Mouse (Mus musculus): Measurements from ENCODE around the gene Itsn2.
"Not testable (repeated sequence)": the region's sequence is repeated elsewhere in the genome, so short reads cannot be mapped to it uniquely, and the experiment has no call there.

Itsn2 gene

DNA sequence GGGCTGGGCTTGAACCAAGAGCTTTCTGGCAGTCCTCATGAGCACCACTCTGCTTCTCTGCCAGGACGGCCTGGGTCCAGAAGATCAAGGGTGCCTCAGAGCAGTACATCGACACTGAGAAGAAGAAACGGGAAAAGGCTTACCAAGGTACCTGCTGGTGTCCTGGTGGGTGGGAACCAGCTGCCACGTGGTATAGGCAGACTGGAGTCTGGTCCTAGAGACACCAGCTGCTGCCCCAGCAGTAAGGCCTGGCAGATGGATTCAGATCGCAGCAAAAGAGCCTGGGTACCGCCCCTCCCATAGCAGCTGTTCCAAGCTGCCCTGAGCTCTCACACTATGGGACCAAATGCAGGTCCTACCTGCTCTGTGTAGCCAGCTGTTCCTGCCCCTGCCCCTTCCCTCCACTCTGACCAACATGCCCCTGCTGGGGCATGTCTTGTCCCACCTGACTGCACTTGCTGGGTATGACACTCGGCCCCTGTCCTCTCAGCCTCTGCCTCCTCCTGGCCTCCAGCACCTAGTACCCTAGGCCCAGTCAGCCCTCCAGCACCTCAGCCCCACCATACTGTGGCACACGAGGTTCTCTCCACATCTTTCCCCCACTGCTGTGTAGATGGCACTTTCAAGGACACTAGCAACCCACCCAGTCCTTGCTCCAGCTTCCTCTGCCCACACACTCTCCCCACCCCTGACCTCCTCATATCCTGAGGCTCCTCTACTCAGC is 116.6 kb downstream of the Itsn2 start:
- DNase-seq (ENCODE audit: low spot score), result no peak

- DNase-seq (ENCODE audit: low spot score), result no peak
These were observed 117.5 kb downstream of the Itsn2 start for GRCm38 (mm10) chr12:4709926-4710325.

DNA sequence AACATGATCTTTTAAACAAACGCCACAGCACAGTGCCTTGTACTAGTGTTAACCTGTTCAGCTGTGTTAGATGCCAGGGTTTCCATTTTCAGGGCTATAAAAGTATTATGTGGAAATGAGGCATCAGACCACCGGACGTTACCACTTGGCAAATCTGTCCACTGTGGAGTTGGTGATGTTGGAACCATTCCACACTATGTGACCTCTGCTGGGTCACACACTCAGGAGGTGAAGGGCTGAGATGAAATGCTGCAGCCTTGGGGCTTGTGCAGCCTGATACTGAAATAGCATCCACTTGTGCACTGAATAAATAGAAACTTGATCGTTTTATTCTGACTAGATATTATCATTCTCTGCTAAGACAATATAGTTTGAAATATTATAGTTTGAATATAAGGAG is 120.9 kb downstream of the Itsn2 start:
- DNase-seq (ENCODE audit: low spot score), result no peak

- DNase-seq (ENCODE audit: low spot score), result no peak
These were observed 123.2 kb downstream of the Itsn2 start for GRCm38 (mm10) chr12:4715606-4716005.

GRCm38 (mm10) chr12:4717417-4717816 is 125.0 kb downstream of the Itsn2 start:
- DNase-seq (ENCODE audit: low spot score), result no peak

GRCm38 (mm10) chr12:4719066-4719761 is 126.8 kb downstream of the Itsn2 start:
- no peak for DNase-seq (ENCODE audit: low spot score)

- no peak for DNase-seq (ENCODE audit: low spot score)
These were observed 127.6 kb downstream of the Itsn2 start for GRCm38 (mm10) chr12:4719762-4720754.

DNA sequence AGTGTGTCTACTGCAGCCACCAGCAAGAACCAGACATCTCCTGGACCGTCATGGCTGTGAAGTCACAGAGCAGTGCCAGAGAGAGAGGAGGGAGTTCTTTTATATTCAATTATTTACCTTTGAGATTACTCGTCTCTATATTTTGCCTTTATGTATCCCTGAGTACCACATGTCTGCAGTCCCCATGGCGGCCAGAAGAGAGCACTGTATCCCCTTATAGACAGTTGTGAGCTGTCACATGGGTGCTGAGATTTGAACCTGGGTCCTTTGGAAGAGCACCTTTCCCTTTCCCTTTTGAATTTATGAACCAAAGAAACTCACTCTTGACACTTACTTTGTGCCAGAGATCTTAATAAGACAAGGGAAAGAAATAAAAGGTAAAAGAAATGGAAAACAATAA is 136.7 kb downstream of the Itsn2 start:
- no peak for DNase-seq (ENCODE audit: low spot score)

DNA sequence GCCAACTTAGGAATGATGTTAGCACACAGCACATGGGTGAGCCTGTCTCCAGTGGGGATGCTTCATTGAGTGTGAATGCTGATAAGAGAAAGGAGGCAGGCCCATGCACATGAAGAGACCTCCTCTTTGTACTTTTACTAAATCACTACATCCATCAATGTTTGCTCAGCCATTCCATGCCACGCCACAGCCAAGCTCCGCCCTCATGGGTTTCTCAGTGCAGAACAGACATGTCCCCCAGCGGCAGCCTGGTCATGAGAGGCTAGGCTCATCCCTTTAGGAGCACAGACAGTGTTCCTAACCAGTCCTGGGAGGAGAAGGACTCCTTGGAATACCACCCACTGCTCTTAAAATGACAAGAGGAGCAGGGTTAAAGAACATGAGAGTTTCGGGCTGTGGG is 139.2 kb downstream of the Itsn2 start:
- DNase-seq (ENCODE audit: low spot score), result no peak

DNA sequence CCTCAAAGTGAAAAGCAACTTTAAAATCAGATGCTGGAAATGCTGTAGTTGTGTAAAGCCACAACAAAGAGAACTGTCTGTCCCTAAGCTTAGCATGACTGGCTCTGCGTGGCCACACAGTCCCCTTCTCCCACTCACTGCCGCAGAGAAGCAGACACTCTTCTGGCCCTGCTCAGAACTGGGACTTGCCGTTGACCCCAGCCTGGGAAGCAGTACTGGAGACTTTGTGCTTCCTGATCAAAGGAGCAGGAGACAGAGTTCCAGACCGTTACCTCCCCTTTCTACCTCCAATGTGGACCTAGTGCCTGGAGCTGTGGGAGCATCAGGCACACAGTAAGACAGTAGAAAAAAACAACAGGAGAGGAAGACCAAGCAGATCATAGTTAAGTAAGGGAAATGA is 139.9 kb downstream of the Itsn2 start:
- DNase-seq (ENCODE audit: low spot score), result no peak

GRCm38 (mm10) chr12:4738031-4738576 is 145.7 kb downstream of the Itsn2 start, which contains the start of gene Fam228a:
Gene Fam228a (minus strand): TSS chr12:4738430.
- DNase-seq (ENCODE audit: low spot score), result no peak

DNA sequence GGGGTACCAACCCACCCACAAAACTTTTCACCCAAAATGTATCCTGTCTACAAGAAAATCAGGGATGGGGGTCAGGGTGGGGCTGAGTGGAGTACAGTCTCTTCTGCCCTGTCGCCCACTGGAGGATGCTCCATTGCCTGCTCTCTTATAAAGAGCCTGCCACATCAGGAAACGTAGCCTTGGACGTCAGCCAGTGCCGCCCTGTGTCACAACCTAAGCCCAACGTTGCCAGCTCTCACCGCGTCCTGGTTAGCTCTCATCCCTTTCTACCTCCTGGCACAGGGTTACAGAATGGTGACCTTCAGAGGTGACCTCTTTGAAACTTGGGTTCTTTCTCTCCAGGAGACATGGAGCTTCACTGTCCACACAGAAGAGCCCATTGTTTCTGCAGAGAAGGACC is 148.4 kb downstream of the Itsn2 start:
- no peak for DNase-seq (ENCODE audit: low spot score)

GRCm38 (mm10) chr12:4742183-4742582 is 149.7 kb downstream of the Itsn2 start:
- no peak for DNase-seq (ENCODE audit: low spot score)

DNA sequence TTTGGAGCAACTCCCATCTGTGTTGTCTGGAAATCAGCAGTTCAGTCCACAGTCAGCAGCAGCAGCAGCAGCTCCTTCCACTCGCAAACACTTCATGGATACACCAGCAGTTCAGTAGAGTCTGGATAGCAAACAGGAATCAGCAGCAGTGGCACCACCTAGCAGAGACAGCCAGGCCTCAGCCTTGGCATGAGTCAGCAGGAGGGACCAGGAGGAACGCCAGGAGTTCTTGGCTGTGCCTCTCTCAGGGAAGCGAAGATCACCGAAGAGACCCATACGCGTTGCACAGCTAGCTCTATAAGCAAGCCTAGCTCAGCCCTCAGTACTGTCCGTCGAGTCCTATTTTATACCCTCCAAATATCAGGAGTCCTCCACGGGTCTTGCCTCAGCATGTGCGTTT is 152.0 kb downstream of the Itsn2 start:
- no peak for DNase-seq (ENCODE audit: low spot score)

DNA sequence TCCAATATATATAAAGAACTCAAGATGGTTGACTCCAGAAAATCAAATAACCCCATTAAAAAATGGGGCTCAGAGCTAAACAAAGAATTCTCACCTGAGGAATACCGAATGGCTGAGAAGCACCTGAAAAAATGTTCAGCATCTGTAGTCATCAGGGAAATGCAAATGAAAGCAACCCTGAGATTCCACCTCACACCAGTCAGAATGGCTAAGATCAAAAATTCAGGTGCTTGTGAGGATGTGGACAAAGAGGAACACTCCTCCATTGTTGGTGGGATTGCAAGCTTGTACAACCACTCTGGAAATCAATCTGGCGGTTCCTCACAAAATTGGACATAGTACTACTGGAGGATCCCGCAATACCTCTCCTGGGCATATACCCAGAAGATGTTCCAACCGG is 162.0 kb downstream of the Itsn2 start:
- not testable (repeated sequence) for DNase-seq (ENCODE audit: low spot score)

DNA sequence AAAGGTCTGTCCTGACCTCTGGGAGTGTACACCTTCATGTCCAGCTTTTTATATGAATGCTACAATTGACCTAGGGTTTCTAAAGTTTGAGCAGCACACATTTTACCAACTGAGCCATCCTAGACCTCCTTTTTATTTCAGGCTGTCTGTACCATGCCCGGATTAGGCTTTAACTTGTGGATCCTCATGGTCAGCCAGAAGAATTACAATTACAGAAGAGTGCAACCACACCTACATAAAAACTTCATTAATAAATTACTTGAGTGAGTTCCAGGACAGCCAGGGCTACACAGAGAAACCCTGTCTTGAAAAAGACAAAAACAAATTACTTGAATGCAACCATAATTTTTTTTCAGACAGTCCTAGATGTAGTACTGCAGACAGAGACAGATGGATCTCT is 164.6 kb downstream of the Itsn2 start:
- DNase-seq (ENCODE audit: low spot score), result no peak

All from urinary bladder, postnatal 10 days (tissue).